Mouse (Mus musculus) G1E (cell line): ENCODE measurements around the gene Ptma. TPM values are rescaled to one million over a fixed set of nuclear protein-coding genes. Genes with fewer than 3 reads are reported as not detected.

Experiments
- ATAC-seq: 2 replicates; pipeline ENCODE4 v1.8.0; 2016; ENCODE audit warnings: mild to moderate bottlenecking; ENCODE audit not compliant: insufficient number of reproducible peaks, poor library complexity, low FRiP score, severe bottlenecking; ENCODE audit errors: extremely low read depth
- DNase-seq: peaks from one replicate; pipeline ENCODE4 v3.0.0; 2012; ENCODE audit warnings: low spot score
- H3K27me3 ChIP-seq: 2 replicates; pipeline ENCODE4 v1.6.1; 2012; ENCODE audit warnings: mild to moderate bottlenecking, low read length, inconsistent platforms; ENCODE audit not compliant: insufficient read depth
- H3K36me3 ChIP-seq: replicated peaks from 2 replicates; pipeline ENCODE3; 2012; ENCODE audit warnings: mild to moderate bottlenecking, inconsistent platforms
- H3K4me1 ChIP-seq: 2 replicates; pipeline ENCODE4 v1.6.1; 2012; ENCODE audit warnings: low read depth, low read length, inconsistent platforms, mixed read lengths; ENCODE audit not compliant: insufficient read depth
- H3K4me3 ChIP-seq: 2 replicates; pipeline ENCODE4 v1.5.1; 2012; ENCODE audit warnings: low read depth, mild to moderate bottlenecking, inconsistent platforms, low read length, moderate library complexity, mixed read lengths
- H3K9me3 ChIP-seq: replicated peaks from 2 replicates; pipeline ENCODE4 v1.6.1; 2012; ENCODE audit warnings: inconsistent platforms
- CTCF ChIP-seq: IDR thresholded peaks from 2 replicates; pipeline ENCODE4 v1.5.1; 2012; ENCODE audit warnings: low read depth, low read length, inconsistent platforms, mixed read lengths
- GATA1 ChIP-seq: IDR thresholded peaks from 2 replicates; pipeline ENCODE4 v1.6.1; 2012; ENCODE audit warnings: borderline replicate concordance, low read length, inconsistent platforms, mixed read lengths
- GATA2 ChIP-seq: IDR thresholded peaks from 2 replicates; pipeline ENCODE4 v1.6.1; 2012; ENCODE audit warnings: low read depth, low read length, inconsistent platforms, borderline replicate concordance
- POLR2AphosphoS5 ChIP-seq: IDR thresholded peaks from 2 replicates; pipeline ENCODE4 v1.6.1; 2012; ENCODE audit warnings: low read depth, low read length, inconsistent platforms; ENCODE audit not compliant: insufficient replicate concordance
- TAL1 ChIP-seq: conservative IDR thresholded peaks from 2 replicates; pipeline ENCODE4 v1.6.1; 2012; ENCODE audit warnings: low read depth, low read length, inconsistent platforms, mixed read lengths
- polyA plus RNA-seq: library from polyadenylated mRNA; stranded (reverse); fragments of >175 nt; gene quantifications from 2 replicates; pipeline ENCODE4 v1.2.3, GENCODE M21; 2012
- total RNA-seq, 2 experiments: library from RNA; stranded (forward) in 1 of 2; stranded (reverse) in 1 of 2; fragments of 200-1000 nt in 1 of 2; fragments of >200 nt in 1 of 2; fragmentation: Nextera tagmentation in 1 of 2; gene quantifications; 2 replicates each; pipeline ENCODE4 v1.2.3; 2014 to 2017

Gene Ptma
- total RNA-seq (2014; fragmentation: Nextera tagmentation) (2,671 and 3,097 TPM in 2 replicates), total RNA-seq (2017) (4,796 and 5,087 TPM in 2 replicates), polyA plus RNA-seq (14,052 and 14,774 TPM in 2 replicates)

- ATAC-seq (peak; percentile 79), DNase-seq (peak; percentile 100)
- H3K4me1 ChIP-seq: peaks cover 62% of the 10 kb centered on the region
- H3K27me3 ChIP-seq: peaks cover 10% of the 10 kb centered on the region; the same call in 1 of the 2 replicates
- H3K4me3 ChIP-seq: peak within 1 kb of the TSS; percentile 90
- H3K36me3 ChIP-seq: peaks cover 35% of the 10 kb centered on the region
- H3K9me3 ChIP-seq: no peaks in the 10 kb centered on the region
- TF ChIP-seq POLR2AphosphoS5: no peak; the same call in 1 of the 2 replicates
- TF ChIP-seq GATA1: no peak
- no peak for TF ChIP-seq GATA2
- TF ChIP-seq TAL1: no peak
- no peak for TF ChIP-seq CTCF
Measured at GRCm38 (mm10) chr1:86526116-86526788, at the start of gene Ptma. Gene Ptma (plus strand): TSS chr1:86526726.

GRCm38 (mm10) chr1:86477738-86478285 lies 48.7 kb upstream of the Ptma start:
- peaks cover 5% of the 10 kb centered on the region for H3K9me3 ChIP-seq
- H3K27me3 ChIP-seq: no peaks in the 10 kb centered on the region
- H3K36me3 ChIP-seq: no peaks in the 10 kb centered on the region
- peaks cover 62% of the 10 kb centered on the region for H3K4me1 ChIP-seq
- TF ChIP-seq POLR2AphosphoS5: no peak
- no peak for TF ChIP-seq TAL1
- TF ChIP-seq GATA2: no peak
- TF ChIP-seq GATA1: no peak
- no peak for TF ChIP-seq CTCF
- no peak for ATAC-seq
- no peak for DNase-seq
- H3K4me3 ChIP-seq: no peak overlapping the region

- Histone ChIP-seq H3K4me3 (peak overlapping the region; percentile 38; the same call in 1 of the 2 replicates), H3K36me3 (no peaks in the 10 kb centered on the region), H3K9me3 (peaks cover 5% of the 10 kb centered on the region), H3K27me3 (no peaks in the 10 kb centered on the region), H3K4me1 (peaks cover 64% of the 10 kb centered on the region)
- ATAC-seq (peak; percentile 97), DNase-seq (peak; percentile 80)
- TF ChIP-seq POLR2AphosphoS5 (peak; percentile 73; the same call in 1 of the 2 replicates), GATA2 (no peak), TAL1 (peak; percentile 74)
Measured at GRCm38 (mm10) chr1:86479099-86479825, 47.3 kb upstream of the Ptma start.

- DNase-seq: no peak
- no peaks in the 10 kb centered on the region for H3K27me3 ChIP-seq
- H3K9me3 ChIP-seq: peaks cover 5% of the 10 kb centered on the region
- no peak for ATAC-seq
- no peak overlapping the region; the same call in 1 of the 2 replicates for H3K4me3 ChIP-seq
- H3K36me3 ChIP-seq: no peaks in the 10 kb centered on the region
- no peak for TF ChIP-seq GATA1
- H3K4me1 ChIP-seq: peaks cover 63% of the 10 kb centered on the region
Measured at GRCm38 (mm10) chr1:86480288-86480687, 46.2 kb upstream of the Ptma start.

GRCm38 (mm10) chr1:86480735-86481447 lies 45.6 kb upstream of the Ptma start:
- no peak for DNase-seq
- no peaks in the 10 kb centered on the region for H3K36me3 ChIP-seq
- H3K4me3 ChIP-seq: no peak overlapping the region
- peaks cover 5% of the 10 kb centered on the region for H3K9me3 ChIP-seq
- no peaks in the 10 kb centered on the region for H3K27me3 ChIP-seq
- no peak for ATAC-seq
- H3K4me1 ChIP-seq: peaks cover 62% of the 10 kb centered on the region
- TF ChIP-seq TAL1: no peak
- TF ChIP-seq CTCF: no peak
- TF ChIP-seq GATA2: no peak
- TF ChIP-seq POLR2AphosphoS5: no peak
- no peak for TF ChIP-seq GATA1

- TF ChIP-seq CTCF (no peak), POLR2AphosphoS5 (no peak), GATA1 (no peak), TAL1 (no peak), GATA2 (no peak)
- no peaks in the 10 kb centered on the region for H3K27me3 ChIP-seq
- peaks cover 61% of the 10 kb centered on the region for H3K4me1 ChIP-seq
- peaks cover 5% of the 10 kb centered on the region for H3K9me3 ChIP-seq
- H3K4me3 ChIP-seq: no peak overlapping the region
- no peaks in the 10 kb centered on the region for H3K36me3 ChIP-seq
- ATAC-seq: no peak
- DNase-seq: no peak
Measured at GRCm38 (mm10) chr1:86481468-86481867, 45.1 kb upstream of the Ptma start.
